Mouse (Mus musculus) CH12.LX (cell line): ENCODE data around the gene Ugt1a5.

Experiments used
- EP300 ChIP-seq: IDR thresholded peaks from 2 replicates; pipeline ENCODE4 v1.6.1; 2011; ENCODE audit warnings: low read length, improper control_type of control experiment
- MEF2A ChIP-seq: IDR thresholded peaks from 2 replicates; pipeline ENCODE4 v1.6.1; 2014; ENCODE audit warnings: low read depth, mild to moderate bottlenecking, inconsistent platforms, low read length, improper control_type of control experiment, borderline replicate concordance
- MXI1 ChIP-seq: IDR thresholded peaks from 2 replicates; pipeline ENCODE4 v1.6.1; 2011; ENCODE audit warnings: mild to moderate bottlenecking, low read depth, low read length, improper control_type of control experiment
- POLR2AphosphoS2 ChIP-seq: IDR thresholded peaks from 2 replicates; pipeline ENCODE4 v1.6.1; 2011; ENCODE audit warnings: low read depth, low read length, improper control_type of control experiment

- TF ChIP-seq MXI1 (no peak), POLR2AphosphoS2 (no peak), MEF2A (no peak), EP300 (no peak)
These were observed 62.3 kb downstream of the Ugt1a5 start for GRCm38 (mm10) chr1:88228121-88228520.
